Comparison of ENCODE assay signal across 26 mouse cellular contexts in genomic region chr2:72982110-72982785, GRCm38 (mm10). TPM values are rescaled to one million over a fixed set of nuclear protein-coding genes. Genes with fewer than 3 reads are reported as not detected.
DNase-seq lines count a peak whose midpoint lies in the region; ATAC-seq and TF ChIP-seq lines count a peak whose summit lies in the region.
"Had no signal": no experiment of that assay in that cellular context is flagged by ENCODE, and none has a peak within 500 bp of the region (broad histone marks: within the 10 kb centered on the region; RNA-seq: fewer than 3 reads in every experiment).

No protein-coding gene starts in this region.

- no peaks in the 10 kb centered on the region for H3K27me3 ChIP-seq in liver, embryonic 12.5 days (replicated peaks)
- H3K27me3 ChIP-seq in CH12.LX (replicated peaks), result no peaks in the 10 kb centered on the region
- H3K27me3 ChIP-seq: embryonic facial prominence, embryonic 15.5 days had no signal

- H3K9ac ChIP-seq in liver, embryonic 12.5 days, result no peak overlapping the region
- no peak overlapping the region for H3K9ac ChIP-seq in CH12.LX (ENCODE audit: insufficient read depth, low read depth)
- H3K9ac ChIP-seq: embryonic facial prominence, embryonic 15.5 days had no signal

- 0 out of 2 replicates have a peak overlapping the region, but pooled peaks have one; percentile 100 for H3K27ac ChIP-seq in liver, embryonic 12.5 days
- H3K27ac ChIP-seq in CH12.LX (ENCODE audit: insufficient read depth, low read depth) (peak overlapping the region; percentile 80), macrophage (peak overlapping the region; percentile 88)
- H3K27ac ChIP-seq in bone marrow macrophage, adult 2 months (ENCODE audit: insufficient read depth, low read depth, low read length), result peak overlapping the region; percentile 100; the same call in 1 of the 2 replicates
- H3K27ac ChIP-seq: hindbrain, postnatal 0 days; kidney, postnatal 0 days; limb, embryonic 10.5 days had no signal

- H3K36me3 ChIP-seq in liver, embryonic 12.5 days, result 0 out of 2 replicates have a peak, but pooled peaks cover under 1% of the 10 kb centered on the region
- H3K36me3 ChIP-seq in CH12.LX (replicated peaks in 1 of 2; ENCODE audit: control insufficient read depth in 1 of 2, insufficient read depth in 1 of 2, low read length in 1 of 2), result no peaks in the 10 kb centered on the region
- no peaks in the 10 kb centered on the region for H3K36me3 ChIP-seq in macrophage (ENCODE audit: inconsistent target)
- H3K36me3 ChIP-seq: embryonic facial prominence, embryonic 15.5 days; forebrain, embryonic 10.5 days had no signal

- dilution Hi-C loops in CH12.LX (cut with MboI; ENCODE audit: extremely low pct_ligation_motif_present, extremely low pct_unique_long_range_greater_than_20kb, low sequenced_read_pairs), result no loop called here

- in situ Hi-C loops in CH12.LX (cut with MboI; ENCODE audit: low pct_ligation_motif_present, low pct_unique_long_range_greater_than_20kb, low sequenced_read_pairs), result no loop called here

- H3K4me1 ChIP-seq in liver, embryonic 12.5 days, result peaks cover 28% of the 10 kb centered on the region
- peaks cover 11 to 31% of the 10 kb centered on the region in 2 experiments for H3K4me1 ChIP-seq in CH12.LX (ENCODE audit: control insufficient read depth in 1 of 2, insufficient read depth in 2 of 2)
- peaks cover 29% of the 10 kb centered on the region for H3K4me1 ChIP-seq in bone marrow macrophage, adult 2 months (ENCODE audit: control insufficient read depth, insufficient read depth, low read length)
- H3K4me1 ChIP-seq: embryonic facial prominence, embryonic 15.5 days had no signal

- peak; percentile 26; the same call in 1 of the 2 replicates for TF ChIP-seq EP300 in CH12.LX (IDR thresholded peaks at IDR 0.05; ENCODE audit: low read length)

- no peak overlapping the region for H3K4me3 ChIP-seq in liver, embryonic 12.5 days
- no peak overlapping the region for H3K4me3 ChIP-seq in CH12.LX (replicated peaks in 1 of 3; ENCODE audit: low read depth in 2 of 3, low read length in 2 of 3, poor library complexity in 1 of 3)
- H3K4me3 ChIP-seq in bone marrow macrophage, adult 2 months (ENCODE audit: insufficient read depth, low read length), result no peak overlapping the region
- H3K4me3 ChIP-seq in macrophage (ENCODE audit: inconsistent target), result no peak overlapping the region
- H3K4me3 ChIP-seq: embryonic facial prominence, embryonic 15.5 days had no signal

- no peaks in the 10 kb centered on the region for H3K9me3 ChIP-seq in liver, embryonic 12.5 days (replicated peaks)
- no peaks in the 10 kb centered on the region for H3K9me3 ChIP-seq in CH12.LX (replicated peaks; ENCODE audit: low read length)
- H3K9me3 ChIP-seq: embryonic facial prominence, embryonic 15.5 days; forebrain, embryonic 10.5 days; limb, embryonic 10.5 days had no signal

- peaks cover 11% of the 10 kb centered on the region for H3K79me2 ChIP-seq in CH12.LX (replicated peaks; ENCODE audit: control insufficient read depth, extremely low read depth, insufficient read depth, poor library complexity, severe bottlenecking)
- H3K79me2 ChIP-seq in macrophage (ENCODE audit: inconsistent target), result peaks cover 34% of the 10 kb centered on the region

- no peak for TF ChIP-seq POLR2A in CH12.LX (IDR thresholded peaks at IDR 0.05; ENCODE audit: low read depth, low read length)
- no peak for TF ChIP-seq POLR2A in bone marrow macrophage, adult 2 months (IDR thresholded peaks at IDR 0.05; ENCODE audit: borderline replicate concordance, low read depth, low read length)

- no peak for TF ChIP-seq CTCF in CH12.LX (conservative IDR thresholded peaks at IDR 0.05 in 1 of 2, IDR thresholded peaks at IDR 0.05 in 1 of 2; ENCODE audit: low read depth in 2 of 2, low read length in 2 of 2)
- no peak for TF ChIP-seq CTCF in bone marrow macrophage, adult 2 months (IDR thresholded peaks at IDR 0.05; ENCODE audit: low read depth, low read length)

- no peak overlapping the region for H3K4me2 ChIP-seq in liver, embryonic 12.5 days
- peak overlapping the region; percentile 77 for H3K4me2 ChIP-seq in CH12.LX (ENCODE audit: insufficient read depth, low read depth, poor library complexity, severe bottlenecking)
- H3K4me2 ChIP-seq: embryonic facial prominence, embryonic 15.5 days had no signal

- no peak for ATAC-seq in liver, embryonic 12.5 days
- ATAC-seq: hindbrain, postnatal 0 days; midbrain, embryonic 16.5 days had no signal

- WGBS in liver, embryonic 12.5 days (ENCODE audit: insufficient replicate concordance), result 79% methylated on average over 7 of the region's 7 CpGs
- WGBS in macrophage (ENCODE audit: missing documents), result 87% methylated on average over 6 of the region's 7 CpGs

- no peak for TF ChIP-seq RAD21 in CH12.LX (IDR thresholded peaks at IDR 0.05; ENCODE audit: low read depth, low read length)

- no peak for DNase-seq in liver
- peak; percentile 40 for DNase-seq in CH12.LX (ENCODE audit: extremely low read depth)
- no peak for DNase-seq in left cerebral cortex, adult 18-20 months (ENCODE audit: low spot score in 2 of 2)
- DNase-seq in layer of hippocampus, adult 18-20 months (ENCODE audit: low spot score in 2 of 2), result no peak
- DNase-seq: adrenal gland, postnatal 10 days; cerebellum, adult 11-12 months; cerebellum, postnatal 36 days; heart, adult 18-20 months; kidney, adult 11 months; lung, adult 18-20 months had no signal

TF ChIP-seq in CH12.LX, 34 proteins besides CTCF, POLR2A, EP300 and RAD21 (continues in another document):
- TF ChIP-seq IRF4 (IDR thresholded peaks at IDR 0.05; ENCODE audit: low read depth, low read length) (no peak), POLR2AphosphoS2 (IDR thresholded peaks at IDR 0.05; ENCODE audit: low read depth, low read length) (peak; percentile 29; the same call in 1 of the 2 replicates), ZKSCAN1 (IDR thresholded peaks at IDR 0.05; ENCODE audit: borderline replicate concordance, low read depth, low read length) (no peak), MYC (IDR thresholded peaks at IDR 0.05; ENCODE audit: low read depth, low read length) (no peak), JUND (conservative IDR thresholded peaks at IDR 0.05; ENCODE audit: low read depth, low read length) (0 out of 2 replicates have a peak, but pooled peaks have one; percentile 23), E2F4 (IDR thresholded peaks at IDR 0.05; ENCODE audit: insufficient replicate concordance, low read depth, low read length) (no peak), ZMIZ1 (IDR thresholded peaks at IDR 0.05; ENCODE audit: low read depth, low read length) (no peak), GABPA (IDR thresholded peaks at IDR 0.05; ENCODE audit: insufficient replicate concordance, low read depth, low read length) (no peak), SMC3 (IDR thresholded peaks at IDR 0.05; ENCODE audit: low read depth, low read length) (no peak), MAX (IDR thresholded peaks at IDR 0.05; ENCODE audit: low read length) (no peak), TBP (conservative IDR thresholded peaks at IDR 0.05; ENCODE audit: low read depth, low read length) (no peak), JUN (IDR thresholded peaks at IDR 0.05; ENCODE audit: insufficient read depth, low read depth, low read length) (no peak), ZC3H11A (IDR thresholded peaks at IDR 0.05; ENCODE audit: low read depth, low read length) (no peak), MEF2A (IDR thresholded peaks at IDR 0.05; ENCODE audit: borderline replicate concordance, low read depth, low read length) (no peak), ELF1 (IDR thresholded peaks at IDR 0.05; ENCODE audit: low read depth, low read length) (no peak), NRF1 (IDR thresholded peaks at IDR 0.05; ENCODE audit: low read depth, low read length) (no peak), ETS1 (conservative IDR thresholded peaks at IDR 0.05; ENCODE audit: low read depth, low read length) (no peak), USF1 (IDR thresholded peaks at IDR 0.05; ENCODE audit: low read depth, low read length) (no peak), MAZ (IDR thresholded peaks at IDR 0.05; ENCODE audit: low read depth, low read length) (no peak), PAX5 (IDR thresholded peaks at IDR 0.05; ENCODE audit: low read length) (no peak), CHD2 (IDR thresholded peaks at IDR 0.05; ENCODE audit: low read length) (no peak), ZNF384 (IDR thresholded peaks at IDR 0.05; ENCODE audit: low read depth, low read length) (peak; percentile 92), MXI1 (IDR thresholded peaks at IDR 0.05; ENCODE audit: low read depth, low read length) (0 out of 2 replicates have a peak, but pooled peaks have one; percentile 29), MAFK (IDR thresholded peaks at IDR 0.05; ENCODE audit: insufficient replicate concordance, low read length) (peak; percentile 82), KAT2A (IDR thresholded peaks at IDR 0.05; ENCODE audit: insufficient replicate concordance, low read length) (no peak)

RNA-seq across cellular contexts. Expression of gene Sp3, which starts 2.0 kb away (rescaled TPM):
- polyA plus RNA-seq in liver, embryonic 12.5 days (2016; fragmentation: Nextera tagmentation; extraction: Ambion mirVana), result 45.2 and 47.6 TPM in 2 replicates
- 37.7 and 41.8 TPM in 2 replicates for total RNA-seq in CH12.LX (2012; rRNA removed)
- total RNA-seq in CH12.LX (2014; rRNA removed), result 86.8 and 95.7 TPM in 2 replicates
- 33.8 and 40.4 TPM in 2 replicates for polyA plus RNA-seq in CH12.LX (2012; ENCODE audit: insufficient read length, low read depth)
- 65.5 and 72.8 TPM in 2 replicates for polyA plus RNA-seq in bone marrow macrophage, adult 2 months (2012; ENCODE audit: insufficient read depth, insufficient read length, missing spikeins)
- 100 to 1,000 TPM in 15 of 26 experiments, 10 to 100 TPM in 11; 30.7 to 237 (median 121) TPM for total RNA-seq in macrophage (2018; cell fraction: chromatin; rRNA removed)
- total RNA-seq in macrophage (2018; cell fraction: cytosol; rRNA removed), result 10 to 100 TPM; 21.0 to 83.6 (median 68.2) TPM
- total RNA-seq in macrophage (2018; cell fraction: nucleus; rRNA removed), result 100 to 1,000 TPM in 11 of 26 experiments, 10 to 100 TPM in 15; 32.4 to 243 (median 74.9) TPM
- 49.5 to 59.1 TPM (median 51.3 TPM) in 3 replicates for polyA plus RNA-seq in macrophage (2018)
- total RNA-seq in left cerebral cortex, adult 18-20 months (2021), result 10 to 100 TPM; 50.6 to 56.8 TPM
- total RNA-seq in layer of hippocampus, adult 18-20 months (2021), result 10 to 100 TPM; 64.6 to 65.5 TPM

RNA-seq across cellular contexts. Expression of gene Gm11084, which starts 4.3 kb away (rescaled TPM):
- not detected in 2 replicates for polyA plus RNA-seq in liver, embryonic 12.5 days (2016; fragmentation: Nextera tagmentation; extraction: Ambion mirVana)
- total RNA-seq in CH12.LX (2012; rRNA removed) (not detected in 2 replicates), CH12.LX (2014; rRNA removed) (not detected in 2 replicates)
- polyA plus RNA-seq in CH12.LX (2012; ENCODE audit: insufficient read length, low read depth) (not detected in 2 replicates), macrophage (2018) (not detected in 3 replicates)
- polyA plus RNA-seq in bone marrow macrophage, adult 2 months (2012; ENCODE audit: insufficient read depth, insufficient read length, missing spikeins), result not detected in 2 replicates
- total RNA-seq in macrophage (2018; cell fraction: chromatin; rRNA removed), result not detected
- total RNA-seq in macrophage (2018; cell fraction: cytosol; rRNA removed), result not detected
- total RNA-seq in macrophage (2018; cell fraction: nucleus; rRNA removed), result not detected
- not detected for total RNA-seq in left cerebral cortex, adult 18-20 months (2021)
- total RNA-seq in layer of hippocampus, adult 18-20 months (2021), result not detected
- total RNA-seq: adrenal gland, postnatal 10 days; gastrocnemius, adult 8-10 months; heart, adult 18-20 months; hematopoietic stem cell, adult 5-6 weeks; hindbrain, postnatal 0 days; megakaryocyte-erythroid progenitor cell, adult 5-6 weeks; neutrophil, adult 5-6 weeks had no signal
- polyA plus RNA-seq: embryonic facial prominence, embryonic 15.5 days; forebrain, embryonic 10.5 days; heart, embryonic 14.5 days; hindbrain, postnatal 0 days; kidney, postnatal 0 days; limb, embryonic 10.5 days; midbrain, embryonic 16.5 days; stomach, embryonic 16.5 days; thymus, postnatal 0 days had no signal
